Comparison of ENCODE assay signal across 8 mouse cellular contexts in the genomic region with DNA sequence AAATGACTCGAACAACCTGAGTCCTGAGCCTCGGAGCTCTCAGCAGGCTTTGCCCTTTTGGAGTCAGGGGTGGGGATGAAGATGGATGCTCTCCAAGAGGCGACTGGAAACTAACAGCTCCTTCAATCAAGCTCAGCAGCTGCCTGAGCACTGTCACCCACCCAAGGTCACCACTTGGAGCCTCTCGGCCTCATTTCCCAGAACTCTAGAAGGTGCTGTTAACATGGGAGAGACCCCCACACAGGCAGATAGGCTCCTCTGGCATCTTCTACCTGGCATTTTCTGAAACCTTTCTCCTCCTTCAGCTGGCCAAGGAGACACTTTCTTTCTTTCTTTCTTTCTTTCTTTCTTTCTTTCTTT.
DNase-seq lines count a peak whose midpoint lies in the region; ATAC-seq and TF ChIP-seq lines count a peak whose summit lies in the region.

No protein-coding gene starts in this region.

- TF ChIP-seq CTCF in forebrain, postnatal 0 days (IDR thresholded peaks at IDR 0.05; ENCODE audit: low read depth), result no peak
- TF ChIP-seq CTCF in kidney, adult 2 months (conservative IDR thresholded peaks at IDR 0.05; ENCODE audit: insufficient read depth, insufficient read length, low read depth, low read length), result no peak

- peak overlapping the region; percentile 20; the same call in 1 of the 2 replicates for H3K27ac ChIP-seq in heart, embryonic 13.5 days (replicated peaks)
- no peak overlapping the region for H3K27ac ChIP-seq in ES-E14 (ENCODE audit: insufficient read depth, low read depth, low read length, poor library complexity, severe bottlenecking)
- H3K27ac ChIP-seq in forebrain, postnatal 0 days (ENCODE audit: low read depth, low read length), result peak overlapping the region; percentile 45; the same call in 1 of the 2 replicates
- H3K27ac ChIP-seq in liver, embryonic 15.5 days (replicated peaks), result peak overlapping the region; percentile 81
- H3K27ac ChIP-seq in kidney, adult 2 months (ENCODE audit: insufficient read depth, low read depth, low read length), result no peak overlapping the region

- H3K27me3 ChIP-seq in heart, embryonic 13.5 days (replicated peaks), result no peaks in the 10 kb centered on the region
- no peaks in the 10 kb centered on the region for H3K27me3 ChIP-seq in forebrain, postnatal 0 days (ENCODE audit: insufficient read depth, low read length)
- H3K27me3 ChIP-seq in liver, embryonic 15.5 days, result no peaks in the 10 kb centered on the region
- H3K27me3 ChIP-seq in kidney, adult 2 months (replicated peaks; ENCODE audit: control insufficient read depth, insufficient read depth, low read length), result no peaks in the 10 kb centered on the region

- intact Hi-C loops in heart, postnatal 10 days (cut with DNase I), result loop anchor here (10.0 kb wide), 1 partner anchor 198 kb away; no protein-coding TSS in a partner anchor

- 12% methylated on average over 4 of the region's 4 CpGs for WGBS in heart, embryonic 13.5 days
- 22% methylated on average over 4 of the region's 4 CpGs for WGBS in forebrain, postnatal 0 days
- WGBS in liver, embryonic 15.5 days (ENCODE audit: insufficient replicate concordance), result 13% methylated on average over 4 of the region's 4 CpGs
- 51% methylated on average over 4 of the region's 4 CpGs for WGBS in kidney, adult 2 months

- peak overlapping the region; percentile 54 for H3K4me2 ChIP-seq in heart, embryonic 13.5 days
- no peak overlapping the region for H3K4me2 ChIP-seq in forebrain, postnatal 0 days (ENCODE audit: low read depth)
- peak overlapping the region; percentile 65 for H3K4me2 ChIP-seq in liver, embryonic 15.5 days

- no peaks in the 10 kb centered on the region for H3K9me3 ChIP-seq in heart, embryonic 13.5 days
- no peaks in the 10 kb centered on the region for H3K9me3 ChIP-seq in ES-E14 (ENCODE audit: control insufficient read depth, insufficient read depth, low read depth, low read length)
- no peaks in the 10 kb centered on the region for H3K9me3 ChIP-seq in forebrain, postnatal 0 days (ENCODE audit: low read length)
- H3K9me3 ChIP-seq in liver, embryonic 15.5 days (replicated peaks), result no peaks in the 10 kb centered on the region

- H3K36me3 ChIP-seq in heart, embryonic 13.5 days, result no peaks in the 10 kb centered on the region
- H3K36me3 ChIP-seq in ES-E14 (ENCODE audit: control insufficient read depth, insufficient read depth, low read length, poor library complexity, severe bottlenecking), result no peaks in the 10 kb centered on the region
- no peaks in the 10 kb centered on the region for H3K36me3 ChIP-seq in forebrain, postnatal 0 days (ENCODE audit: insufficient read depth)
- no peaks in the 10 kb centered on the region for H3K36me3 ChIP-seq in liver, embryonic 15.5 days (replicated peaks)
- no peaks in the 10 kb centered on the region for H3K36me3 ChIP-seq in kidney, adult 2 months (ENCODE audit: control insufficient read depth, insufficient read depth, low read length)

- DNase-seq in heart, postnatal 10 days, result no peak
- DNase-seq in ES-E14 (ENCODE audit: low read depth, low spot score), result no peak
- no peak for DNase-seq in forebrain, postnatal 0 days
- DNase-seq in kidney, adult 2 months, result no peak
- no peak for DNase-seq in adrenal gland, postnatal 36 days
- no peak for DNase-seq in urinary bladder, adult 18-20 months (ENCODE audit: low spot score in 2 of 2)

- ATAC-seq in heart, embryonic 13.5 days (ENCODE audit: extremely low read depth, insufficient number of reproducible peaks, low FRiP score, low TSS enrichment), result no peak
- ATAC-seq in forebrain, postnatal 0 days, result no peak
- ATAC-seq in liver, embryonic 15.5 days (ENCODE audit: insufficient read depth), result peak; percentile 25

- in situ Hi-C loops in ES-E14 (cut with MboI; ENCODE audit: low sequenced_read_pairs in 2 of 2, unreplicated experiment in 2 of 2), result no loop called here

- peak overlapping the region; percentile 44; the same call in 1 of the 2 replicates for H3K9ac ChIP-seq in heart, embryonic 13.5 days
- H3K9ac ChIP-seq in ES-E14 (ENCODE audit: insufficient read depth, low read depth, low read length, poor library complexity, severe bottlenecking), result peak overlapping the region; percentile 6; the same call in 1 of the 2 replicates
- no peak overlapping the region for H3K9ac ChIP-seq in forebrain, postnatal 0 days
- H3K9ac ChIP-seq in liver, embryonic 15.5 days, result peak overlapping the region; percentile 1; the same call in 1 of the 2 replicates

- 0 out of 2 replicates have a peak overlapping the region, but pooled peaks have one; percentile 1 for H3K4me3 ChIP-seq in heart, embryonic 13.5 days
- H3K4me3 ChIP-seq in ES-E14 (ENCODE audit: insufficient read depth in 1 of 2, low read depth in 1 of 2, low read length in 2 of 2, poor library complexity in 1 of 2, severe bottlenecking in 1 of 2), result no peak overlapping the region
- no peak overlapping the region for H3K4me3 ChIP-seq in forebrain, postnatal 0 days (ENCODE audit: low read depth, low read length)
- peak overlapping the region; percentile 37 for H3K4me3 ChIP-seq in liver, embryonic 15.5 days (replicated peaks)
- H3K4me3 ChIP-seq in kidney, adult 2 months (ENCODE audit: insufficient read depth, low read depth, low read length), result no peak overlapping the region

- peaks cover 25% of the 10 kb centered on the region for H3K4me1 ChIP-seq in heart, embryonic 13.5 days
- peaks cover 0 to 4% of the 10 kb centered on the region in 2 experiments; a peak in 1 of 4 replicates for H3K4me1 ChIP-seq in ES-E14 (ENCODE audit: control insufficient read depth in 2 of 2, insufficient read depth in 2 of 2, low read length in 2 of 2, poor library complexity in 1 of 2)
- no peaks in the 10 kb centered on the region for H3K4me1 ChIP-seq in forebrain, postnatal 0 days (ENCODE audit: insufficient read depth)
- H3K4me1 ChIP-seq in liver, embryonic 15.5 days (replicated peaks), result peaks cover 51% of the 10 kb centered on the region
- H3K4me1 ChIP-seq in kidney, adult 2 months (ENCODE audit: control insufficient read depth, insufficient read depth, low read length), result no peaks in the 10 kb centered on the region

- TF ChIP-seq POLR2A in kidney, adult 2 months (IDR thresholded peaks at IDR 0.05; ENCODE audit: low read depth, low read length), result no peak

TF ChIP-seq in ES-E14, 5 proteins besides CTCF, POLR2A, EP300 and RAD21:
- no peak for TF ChIP-seq ZC3H11A (IDR thresholded peaks at IDR 0.05; ENCODE audit: borderline replicate concordance, low read depth, low read length)
- no peak for TF ChIP-seq ZNF384 (IDR thresholded peaks at IDR 0.05; ENCODE audit: low read depth, low read length)
- TF ChIP-seq CHD2 (IDR thresholded peaks at IDR 0.05; ENCODE audit: low read depth, low read length), result no peak
- no peak for TF ChIP-seq HCFC1 (IDR thresholded peaks at IDR 0.05; ENCODE audit: borderline replicate concordance, insufficient read depth, low read length)
- TF ChIP-seq MAFK (IDR thresholded peaks at IDR 0.05; ENCODE audit: insufficient read depth, low read depth, low read length), result no peak

Comparison
In these comparisons a context has a peak if more than half of its experiments do, and no peak if none do; other contexts are left out.
1. H3K27ac ChIP-seq: peak in heart, embryonic 13.5 days (single experiment), forebrain, postnatal 0 days (single experiment) and liver, embryonic 15.5 days (single experiment); none in ES-E14 (single experiment) and kidney, adult 2 months (single experiment).
2. H3K4me3 ChIP-seq: peak in heart, embryonic 13.5 days (single experiment) and liver, embryonic 15.5 days (single experiment); none in ES-E14 (0 of 2), forebrain, postnatal 0 days (single experiment) and kidney, adult 2 months (single experiment).